Mouse (Mus musculus) gastrocnemius, postnatal 25 days (tissue): ENCODE measurements around the gene Fxyd4. TPM values are rescaled to one million over a fixed set of nuclear protein-coding genes. Genes with fewer than 3 reads are reported as not detected.

Experiments used
- DNase-seq: peaks from one replicate; pipeline ENCODE4 v3.0.0; 2022
- microRNA-seq, 2 experiments: library from miRNA; unstranded; fragments of <30 nt; microRNA quantifications; one replicate each; pipeline ENCODE4 v1.2.0; 2021; ENCODE audit warnings: borderline replicate concordance in 2 of 2
- total RNA-seq, 2 experiments: library from RNA; stranded (reverse); gene quantifications; 1 replicate in 1 of 2; 2 replicates in 1 of 2; pipeline ENCODE4 v1.2.3; 2021

The Fxyd4 gene
- total RNA-seq, 2 experiments from 2014 or later, result not detected

GRCm38 (mm10) chr6:117890257-117890656 is 47.2 kb downstream of the Fxyd4 start:
- no peak for DNase-seq

GRCm38 (mm10) chr6:117888642-117889096 is 48.8 kb downstream of the Fxyd4 start:
- no peak for DNase-seq

GRCm38 (mm10) chr6:117888032-117888431 is 49.5 kb downstream of the Fxyd4 start:
- no peak for DNase-seq

GRCm38 (mm10) chr6:117885943-117886342 is 51.5 kb downstream of the Fxyd4 start:
- DNase-seq, result no peak

Small RNA genes lying within 50 kb of the gene (microRNA-seq; reads per million reads assigned to microRNA genes)
- 0 reads per million in 2 experiments for gene Gm25535

Other genes with a start within 250 kb of the Fxyd4 start
- 10 to 100 TPM; 36.1 to 36.6 TPM for gene Zfp637, start 96.5 kb downstream of the Fxyd4 start, total RNA-seq
- gene Zfp239, start 75.6 kb downstream of the Fxyd4 start, total RNA-seq, result under 1 TPM; 0.40 to 0.90 TPM
- gene Hnrnpf, start 37.4 kb downstream of the Fxyd4 start, total RNA-seq, result 10 to 100 TPM; 94.4 to 97.4 TPM
- under 1 TPM; 0.29 to 0.33 TPM for gene Rasgef1a, start 73.7 kb upstream of the Fxyd4 start, total RNA-seq
- gene Csgalnact2, start 201.4 kb upstream of the Fxyd4 start, total RNA-seq, result 10 to 100 TPM; 25.3 to 26.7 TPM